Mouse (Mus musculus) midbrain, embryonic 16.5 days (tissue): ENCODE measurements around the gene 9930021J03Rik. TPM values are rescaled to one million over a fixed set of nuclear protein-coding genes. Genes with fewer than 3 reads are reported as not detected.

Experiments
- ATAC-seq: fragments of 200-750 bp; cut with Nextera tagmentation; 2 replicates; pipeline ENCODE4 v1.8.0; 2017; ENCODE audit warnings: moderate TSS enrichment
- H3K27ac ChIP-seq: fragments of 300-500 bp; sonication (generic); 2 replicates; pipeline ENCODE4 v1.5.1; 2014; ENCODE audit warnings: mild to moderate bottlenecking, low read length, mixed read lengths
- H3K27me3 ChIP-seq: fragments of 300-500 bp; sonication (generic); 2 replicates; pipeline ENCODE4 v1.6.1; 2014; ENCODE audit warnings: low read depth, low read length, mixed read lengths; ENCODE audit not compliant: control insufficient read depth, insufficient read depth
- H3K36me3 ChIP-seq: fragments of 300-500 bp; sonication (generic); 2 replicates; pipeline ENCODE4 v1.6.1; 2014; ENCODE audit warnings: mild to moderate bottlenecking, low read length, moderate library complexity, mixed read lengths; ENCODE audit not compliant: control insufficient read depth, insufficient read depth
- H3K4me1 ChIP-seq: fragments of 300-500 bp; sonication (generic); 2 replicates; pipeline ENCODE4 v1.6.1; 2014; ENCODE audit warnings: mild to moderate bottlenecking, low read length, mixed read lengths; ENCODE audit not compliant: control insufficient read depth, insufficient read depth
- H3K4me2 ChIP-seq: fragments of 300-500 bp; sonication (generic); 2 replicates; pipeline ENCODE4 v1.6.1; 2014; ENCODE audit warnings: mild to moderate bottlenecking, low read length, mixed read lengths
- H3K4me3 ChIP-seq: fragments of 300-500 bp; sonication (generic); 2 replicates; pipeline ENCODE4 v1.5.1; 2014; ENCODE audit warnings: low read depth, mild to moderate bottlenecking, low read length, moderate library complexity, mixed read lengths
- H3K9ac ChIP-seq: fragments of 300-500 bp; sonication (generic); 2 replicates; pipeline ENCODE4 v1.6.1; 2014; ENCODE audit warnings: low read depth, low read length, mixed read lengths
- H3K9me3 ChIP-seq: fragments of 300-500 bp; sonication (generic); replicated peaks from 2 replicates; pipeline ENCODE4 v1.6.1; 2014; ENCODE audit warnings: mild to moderate bottlenecking, low read length, mixed read lengths; ENCODE audit not compliant: control insufficient read depth, poor library complexity, severe bottlenecking
- WGBS: fragments of 180-500 bp; shearing (Covaris S2); extraction: QIAGEN DNeasy Blood & Tissue Kit; methylation state at CpG from one replicate; pipeline ENCODE4 v1.1.7; 2014; 5-methylcytosine and 5-hydroxymethylcytosine counted together
- polyA plus RNA-seq: library from polyadenylated mRNA; unstranded; fragments of >200 nt; fragmentation: Nextera tagmentation; extraction: Ambion mirVana; gene quantifications from 2 replicates; pipeline ENCODE4 v1.2.1, GENCODE M21; 2015

Gene 9930021J03Rik
- polyA plus RNA-seq, 1 experiment from 2014 or later, result 6.5 TPM

DNA sequence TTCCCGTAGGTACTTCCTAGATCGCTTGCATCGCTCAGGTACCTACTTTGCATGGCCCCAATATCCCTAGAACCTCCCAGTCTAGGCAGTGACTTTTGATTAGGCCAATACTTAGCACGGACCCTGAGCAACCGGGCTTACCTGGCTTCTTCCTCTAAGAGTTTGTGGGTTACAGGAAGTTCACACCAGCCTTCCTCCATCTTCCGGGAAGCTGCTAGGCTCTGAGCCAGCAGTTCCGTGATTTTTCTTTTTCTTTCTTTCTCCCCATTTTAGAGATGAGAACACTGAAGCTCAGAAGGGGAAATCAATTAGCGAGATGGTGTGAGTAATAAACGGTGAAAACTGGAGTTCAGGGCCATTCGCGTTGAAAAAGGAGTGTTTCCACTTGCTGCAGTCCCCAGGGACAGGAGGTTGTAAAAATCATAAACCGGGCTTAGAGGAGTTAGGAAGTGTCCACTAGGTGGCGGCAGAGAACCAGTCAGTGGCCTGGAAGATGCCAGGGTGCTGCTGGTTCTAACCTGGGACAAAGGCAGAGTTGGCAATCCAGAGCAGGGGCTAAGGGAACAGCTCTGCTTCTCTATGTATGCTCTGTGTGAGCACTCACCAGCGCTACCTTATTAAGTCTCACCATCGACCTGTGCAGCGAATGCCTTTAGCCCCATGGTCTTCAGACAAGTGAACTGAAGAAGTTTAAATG is 121.8 kb downstream of the 9930021J03Rik start:
- Histone ChIP-seq H3K4me2 (no peak overlapping the region), H3K36me3 (no peaks in the 10 kb centered on the region), H3K4me1 (no peaks in the 10 kb centered on the region), H3K9ac (no peak overlapping the region), H3K4me3 (no peak overlapping the region), H3K27me3 (no peaks in the 10 kb centered on the region), H3K27ac (no peak overlapping the region), H3K9me3 (0 out of 2 replicates have a peak, but pooled peaks cover 3% of the 10 kb centered on the region)
- peak; percentile 76; the same call in 1 of the 2 replicates for ATAC-seq
- WGBS, result 55% methylated on average over 16 of the region's 16 CpGs

DNA sequence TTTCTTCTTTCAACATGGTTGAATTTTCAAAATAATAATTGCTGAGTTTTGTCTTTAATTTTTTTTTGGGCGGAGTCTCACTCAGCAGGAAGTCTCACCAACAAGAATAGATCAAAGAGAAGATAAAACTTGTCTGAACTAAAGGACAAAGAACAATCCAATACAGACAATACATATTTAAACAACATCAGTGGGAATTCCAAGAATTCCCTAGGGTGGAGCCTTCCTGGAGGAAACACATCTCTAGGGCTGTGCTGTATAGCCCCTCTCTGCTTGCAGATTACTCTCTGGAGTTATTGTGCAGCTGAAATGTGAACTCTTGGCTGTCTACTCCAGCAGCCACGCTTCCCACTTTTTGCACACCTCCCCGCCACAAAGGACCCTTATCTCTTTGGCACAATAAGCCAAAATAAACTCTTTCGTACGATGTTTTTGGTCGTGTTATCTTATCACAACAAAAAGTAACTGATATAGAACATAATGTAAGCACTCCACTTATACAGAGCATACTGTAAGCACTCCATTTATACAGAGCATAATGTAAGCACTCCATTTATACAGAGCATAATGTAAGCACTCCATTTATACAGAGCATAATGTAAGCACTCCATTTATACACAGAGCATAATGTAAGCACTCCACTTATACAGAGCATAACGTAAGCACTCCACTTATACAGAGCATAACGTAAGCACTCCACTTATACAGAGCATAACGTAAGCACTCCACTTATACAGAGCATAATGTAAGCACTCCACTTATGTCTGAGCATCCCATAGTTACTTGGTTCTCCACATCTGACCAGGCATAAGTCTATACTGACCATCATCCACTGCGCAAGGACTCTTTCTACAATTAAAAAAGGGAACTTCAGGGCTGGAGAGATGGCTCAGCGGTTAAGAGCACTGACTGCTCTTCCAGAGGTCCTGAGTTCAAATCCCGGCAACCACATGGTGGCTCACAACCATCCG is 125.3 kb downstream of the 9930021J03Rik start:
- WGBS, result 87% methylated on average over 13 of the region's 13 CpGs
- H3K9ac ChIP-seq, result no peak overlapping the region

DNA sequence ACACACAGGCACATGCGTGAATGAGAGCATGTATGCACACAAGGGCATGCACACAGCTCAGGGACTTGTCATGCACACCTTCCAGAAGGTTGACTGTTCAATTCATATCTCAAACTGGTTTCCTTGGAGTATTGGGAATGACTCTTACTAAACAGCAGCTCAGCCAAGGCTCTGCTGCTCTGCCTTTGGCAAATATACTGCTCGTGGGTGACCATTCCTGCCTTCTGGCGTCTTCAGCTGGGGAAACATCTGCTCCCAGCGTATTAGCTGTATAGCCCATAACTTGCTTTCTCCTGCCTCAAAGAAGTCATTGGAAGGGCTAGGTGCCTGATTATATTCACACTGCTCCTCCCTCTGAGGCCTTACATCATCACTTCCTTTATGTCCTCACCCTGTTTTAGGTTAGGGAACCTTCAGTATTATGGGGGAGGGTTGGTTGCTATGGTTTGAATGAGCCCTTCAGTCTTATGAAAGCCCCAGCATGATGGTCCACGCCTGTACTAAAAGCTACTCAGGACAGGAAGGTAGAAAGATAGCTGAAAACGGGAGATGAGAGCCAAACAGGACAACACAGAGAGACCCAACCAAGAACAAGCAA is 127.5 kb downstream of the 9930021J03Rik start:
- no peaks in the 10 kb centered on the region for H3K9me3 ChIP-seq
- H3K4me3 ChIP-seq, result no peak overlapping the region
- H3K36me3 ChIP-seq, result no peaks in the 10 kb centered on the region
- H3K27me3 ChIP-seq, result no peaks in the 10 kb centered on the region
- ATAC-seq, result no peak
- no peak overlapping the region for H3K9ac ChIP-seq
- no peak overlapping the region for H3K27ac ChIP-seq
- 84% methylated on average over 6 of the region's 6 CpGs for whole genome bisulfite sequencing
- no peak overlapping the region for H3K4me2 ChIP-seq
- no peaks in the 10 kb centered on the region for H3K4me1 ChIP-seq

More for the DNA sequence above, 125.3 kb downstream of the 9930021J03Rik start:
- Histone ChIP-seq H3K4me1 (no peaks in the 10 kb centered on the region), H3K4me3 (no peak overlapping the region), H3K27me3 (no peaks in the 10 kb centered on the region), H3K4me2 (no peak overlapping the region), H3K27ac (no peak overlapping the region), H3K9me3 (0 out of 2 replicates have a peak, but pooled peaks cover 3% of the 10 kb centered on the region), H3K36me3 (no peaks in the 10 kb centered on the region)
- ATAC-seq, result no peak

DNA sequence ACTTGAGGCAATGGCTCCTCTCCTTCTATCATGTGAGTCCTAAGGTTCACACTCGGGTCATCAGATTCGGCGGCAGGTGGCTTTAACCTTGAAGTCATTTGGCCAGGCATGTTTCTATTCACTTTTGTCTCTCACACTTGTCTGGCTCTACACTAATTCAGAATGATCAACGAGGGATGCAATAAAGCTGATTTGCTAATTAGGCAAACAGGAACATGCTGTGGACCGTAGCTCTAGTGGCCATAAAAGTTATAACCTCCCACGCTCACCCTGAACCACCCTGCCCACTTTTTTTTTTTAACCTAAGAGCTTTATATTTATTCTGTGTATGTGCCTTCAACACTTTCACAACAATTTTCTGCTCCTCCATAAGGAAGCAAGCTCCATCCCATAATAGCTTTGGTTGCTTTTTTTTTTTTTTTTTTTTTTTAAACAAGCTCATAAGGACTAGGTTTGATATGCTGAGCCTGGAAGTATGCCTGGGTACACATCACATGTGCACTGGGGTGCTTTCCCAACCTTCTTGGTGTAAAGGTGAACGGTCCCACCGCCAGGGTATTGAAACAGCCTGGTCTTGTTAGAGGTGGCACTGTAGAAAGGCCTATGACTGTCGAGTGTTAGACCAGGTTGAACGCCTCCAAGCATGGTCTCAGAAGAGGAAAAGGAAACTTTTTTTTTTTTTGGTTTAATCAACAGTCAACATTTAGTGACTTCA is 129.2 kb downstream of the 9930021J03Rik start:
- no peak for ATAC-seq
- H3K4me1 ChIP-seq, result no peaks in the 10 kb centered on the region
- H3K36me3 ChIP-seq, result no peaks in the 10 kb centered on the region
- no peak overlapping the region for H3K4me2 ChIP-seq
- H3K4me3 ChIP-seq, result no peak overlapping the region
- no peaks in the 10 kb centered on the region for H3K27me3 ChIP-seq
- H3K9me3 ChIP-seq, result no peaks in the 10 kb centered on the region
- no peak overlapping the region for H3K27ac ChIP-seq
- H3K9ac ChIP-seq, result no peak overlapping the region
- WGBS, result 85% methylated on average over 10 of the region's 10 CpGs

DNA sequence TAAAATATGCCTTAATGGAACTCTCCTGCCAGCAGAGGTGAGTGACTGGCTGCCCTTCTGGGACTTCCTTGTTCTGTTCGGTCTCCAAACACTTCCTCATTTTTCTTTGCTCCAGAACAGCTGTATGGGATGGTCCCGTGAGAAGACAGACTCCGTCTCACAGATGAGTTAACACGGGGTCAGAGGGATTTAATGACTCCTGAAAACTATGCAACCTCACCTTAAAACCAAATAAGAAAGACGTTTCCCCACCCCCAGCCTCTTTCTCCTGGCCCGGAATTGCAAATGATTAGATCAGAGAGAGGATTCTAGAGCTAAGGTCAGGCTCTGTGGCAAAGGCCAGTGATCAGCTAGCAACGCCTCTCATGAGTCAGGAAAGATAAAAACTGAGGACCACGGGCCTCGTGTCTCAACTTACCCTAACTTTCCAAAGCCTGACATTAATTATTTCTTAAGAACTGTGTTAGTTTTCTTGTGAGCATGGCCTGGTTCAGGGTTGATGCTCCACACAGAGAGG is 130.2 kb downstream of the 9930021J03Rik start:
- no peaks in the 10 kb centered on the region for H3K4me1 ChIP-seq
- no peaks in the 10 kb centered on the region for H3K9me3 ChIP-seq
- H3K4me3 ChIP-seq, result no peak overlapping the region
- 77% methylated on average over 9 of the region's 9 CpGs for WGBS
- no peak overlapping the region for H3K27ac ChIP-seq
- H3K9ac ChIP-seq, result no peak overlapping the region
- no peaks in the 10 kb centered on the region for H3K36me3 ChIP-seq
- H3K4me2 ChIP-seq, result no peak overlapping the region
- ATAC-seq, result no peak
- H3K27me3 ChIP-seq, result no peaks in the 10 kb centered on the region

DNA sequence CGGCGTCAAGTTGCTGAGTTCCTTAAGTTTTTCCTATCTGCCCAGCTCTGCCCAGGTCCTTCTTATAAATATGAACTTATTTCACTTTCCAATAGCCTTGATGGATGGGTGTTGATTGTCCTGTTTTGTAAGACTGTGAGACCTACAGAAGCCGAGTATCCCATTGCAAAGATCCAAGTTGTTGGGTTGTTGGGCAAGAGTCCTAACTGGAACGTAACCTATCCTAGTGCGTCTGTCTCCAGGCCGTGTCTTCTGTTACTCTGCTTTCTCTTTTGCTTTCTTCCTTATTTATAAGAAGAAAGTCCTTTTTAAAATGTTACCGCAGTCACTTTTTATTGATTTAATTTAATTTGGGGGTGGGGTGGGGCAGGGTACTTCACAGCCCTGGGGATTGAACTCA is 130.8 kb downstream of the 9930021J03Rik start:
- ATAC-seq, result no peak
- H3K4me2 ChIP-seq, result no peak overlapping the region
- H3K27ac ChIP-seq, result no peak overlapping the region
- H3K4me3 ChIP-seq, result no peak overlapping the region
- no peaks in the 10 kb centered on the region for H3K27me3 ChIP-seq
- H3K36me3 ChIP-seq, result no peaks in the 10 kb centered on the region
- no peaks in the 10 kb centered on the region for H3K9me3 ChIP-seq
- no peak overlapping the region for H3K9ac ChIP-seq
- 95% methylated on average over 7 of the region's 7 CpGs for WGBS
- no peaks in the 10 kb centered on the region for H3K4me1 ChIP-seq

DNA sequence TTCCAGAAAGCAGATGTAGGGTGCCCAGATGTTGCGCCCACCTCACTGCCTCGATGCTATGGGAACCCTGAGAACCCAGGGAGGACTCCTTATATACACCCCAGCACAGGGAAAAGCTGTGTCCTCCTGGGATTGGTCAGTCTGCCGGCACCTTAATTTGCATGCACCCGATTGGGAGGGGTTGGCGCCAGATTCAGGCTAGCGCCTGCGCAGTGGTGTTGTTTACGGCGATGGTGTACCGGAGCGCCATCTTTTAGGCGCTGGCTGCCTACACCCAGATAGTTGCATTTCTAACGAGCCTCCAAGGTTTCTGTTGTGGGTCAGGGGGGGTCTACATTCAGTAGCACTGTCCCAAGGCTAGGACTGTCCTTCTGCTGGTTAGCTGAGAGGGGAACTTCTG is 133.1 kb downstream of the 9930021J03Rik start:
- Histone ChIP-seq H3K36me3 (no peaks in the 10 kb centered on the region), H3K9ac (no peak overlapping the region), H3K9me3 (no peaks in the 10 kb centered on the region), H3K4me2 (no peak overlapping the region), H3K4me1 (no peaks in the 10 kb centered on the region), H3K27ac (no peak overlapping the region), H3K4me3 (no peak overlapping the region), H3K27me3 (no peaks in the 10 kb centered on the region)
- ATAC-seq, result no peak
- WGBS, result 93% methylated on average over 13 of the region's 13 CpGs

DNA sequence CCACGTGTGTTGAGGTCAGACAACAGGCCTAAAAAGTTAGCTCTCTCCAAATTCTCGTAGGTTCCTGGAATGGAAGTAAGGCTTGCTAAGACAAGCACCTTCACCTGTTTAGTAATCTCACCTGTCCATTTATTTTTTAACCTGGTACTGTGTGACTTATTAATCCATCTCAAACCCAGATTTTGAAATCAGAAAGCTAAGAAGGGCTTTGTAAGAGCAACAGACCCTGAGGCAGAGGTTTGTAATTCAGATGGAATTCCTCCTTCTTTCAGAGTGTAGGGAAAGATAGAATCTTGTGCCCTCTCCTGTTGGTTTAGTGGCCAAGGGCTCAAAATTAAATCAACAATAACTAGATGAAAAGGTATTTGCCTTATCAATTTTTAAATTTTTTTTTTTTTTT is 134.6 kb downstream of the 9930021J03Rik start:
- no peak for ATAC-seq
- Histone ChIP-seq H3K36me3 (no peaks in the 10 kb centered on the region), H3K4me2 (no peak overlapping the region), H3K27me3 (no peaks in the 10 kb centered on the region), H3K27ac (no peak overlapping the region), H3K9me3 (no peaks in the 10 kb centered on the region), H3K9ac (no peak overlapping the region), H3K4me1 (no peaks in the 10 kb centered on the region), H3K4me3 (no peak overlapping the region)
- WGBS, result 83% methylated on average over 2 of the region's 2 CpGs
